Mouse (Mus musculus) kidney, adult 2 months (tissue): ENCODE measurements at regions not wholly inside any gene's neighbourhood (a gene's known extent, or its start where the extent isn't known, plus 50 kb on each side); places are given as distances from the start of the nearest gene placed in this dataset.

Experiments used
- CTCF ChIP-seq: fragments of 200-500 bp; conservative IDR thresholded peaks from 2 replicates; pipeline ENCODE4 v1.5.1; 2011; ENCODE audit warnings: low read depth, mild to moderate bottlenecking, control low read depth, low read length, moderate library complexity, mixed read lengths; ENCODE audit not compliant: insufficient read depth, insufficient read length
- POLR2A ChIP-seq: fragments of 200-500 bp; IDR thresholded peaks from one replicate; pipeline ENCODE4 v1.6.1; 2011; ENCODE audit warnings: low read depth, low read length, control low read depth

DNA sequence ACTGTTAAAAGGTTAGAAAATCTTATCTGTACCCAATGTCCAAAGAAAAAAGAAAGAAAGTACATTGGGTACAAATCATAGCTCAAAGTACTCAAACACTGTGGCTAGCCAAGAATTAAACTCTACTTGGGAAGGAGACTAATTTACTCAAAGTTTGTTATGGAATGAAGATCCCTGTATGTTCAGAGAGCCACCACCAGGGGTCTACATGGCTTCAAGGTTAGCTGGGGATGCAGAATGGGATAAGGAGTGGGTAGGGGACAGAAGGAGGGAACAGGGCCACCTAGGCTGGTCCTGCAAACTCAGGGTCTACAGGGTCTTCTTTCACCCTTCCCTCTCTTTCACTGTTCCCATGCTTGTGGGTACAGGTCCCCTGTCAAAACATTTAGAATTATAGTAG is 77.4 kb upstream of the Sntg2 start:
- no peak for TF ChIP-seq CTCF
- TF ChIP-seq POLR2A, result no peak
